Mouse (Mus musculus): ENCODE measurements at regions not wholly inside any gene's neighbourhood (a gene's known extent, or its start where the extent isn't known, plus 50 kb on each side); places are given as distances from the start of the nearest gene placed in this dataset.

- WGBS, result 67% methylated on average over 2 of the region's 2 CpGs
- Histone ChIP-seq H3K27me3 (no peaks in the 10 kb centered on the region), H3K27ac (no peak overlapping the region), H3K4me1 (no peaks in the 10 kb centered on the region), H3K4me2 (no peak overlapping the region), H3K9ac (no peak overlapping the region), H3K4me3 (no peak overlapping the region), H3K36me3 (no peaks in the 10 kb centered on the region), H3K9me3 (no peaks in the 10 kb centered on the region)
- no peak for ATAC-seq (ENCODE audit: insufficient number of reproducible peaks, low FRiP score, low TSS enrichment, low read depth)
Measured at GRCm38 (mm10) chr5:50343681-50344080, 284.9 kb upstream of the Adgra3 start.

GRCm38 (mm10) chr5:50309491-50309890 is 250.7 kb upstream of the Adgra3 start:
- no peaks in the 10 kb centered on the region for H3K27me3 ChIP-seq
- no peaks in the 10 kb centered on the region for H3K36me3 ChIP-seq
- no peak overlapping the region for H3K9ac ChIP-seq
- no peaks in the 10 kb centered on the region for H3K9me3 ChIP-seq
- no peak for ATAC-seq (ENCODE audit: insufficient number of reproducible peaks, low FRiP score, low TSS enrichment, low read depth)
- no peaks in the 10 kb centered on the region for H3K4me1 ChIP-seq
- H3K27ac ChIP-seq, result no peak overlapping the region
- no peak overlapping the region for H3K4me2 ChIP-seq
- no peak overlapping the region for H3K4me3 ChIP-seq
- WGBS, result 32% methylated on average over 1 of the region's 1 CpGs

GRCm38 (mm10) chr5:50303859-50304480 is 245.2 kb upstream of the Adgra3 start:
- Histone ChIP-seq H3K4me1 (no peaks in the 10 kb centered on the region), H3K4me2 (no peak overlapping the region), H3K9me3 (no peaks in the 10 kb centered on the region), H3K36me3 (no peaks in the 10 kb centered on the region), H3K4me3 (no peak overlapping the region), H3K27me3 (no peaks in the 10 kb centered on the region), H3K27ac (no peak overlapping the region), H3K9ac (no peak overlapping the region)
- no peak for ATAC-seq (ENCODE audit: insufficient number of reproducible peaks, low FRiP score, low TSS enrichment, low read depth)
- 73% methylated on average over 1 of the region's 1 CpGs for WGBS

- Histone ChIP-seq H3K4me2 (no peak overlapping the region), H3K27ac (no peak overlapping the region), H3K36me3 (no peaks in the 10 kb centered on the region), H3K27me3 (no peaks in the 10 kb centered on the region), H3K4me1 (no peaks in the 10 kb centered on the region), H3K9ac (no peak overlapping the region), H3K4me3 (no peak overlapping the region), H3K9me3 (no peaks in the 10 kb centered on the region)
- WGBS, result 42% methylated on average over 3 of the region's 3 CpGs
- no peak for ATAC-seq (ENCODE audit: insufficient number of reproducible peaks, low FRiP score, low TSS enrichment, low read depth)
Measured at GRCm38 (mm10) chr5:50293794-50294193, 235.0 kb upstream of the Adgra3 start.

- Histone ChIP-seq H3K4me2 (no peak overlapping the region), H3K9me3 (no peaks in the 10 kb centered on the region), H3K4me1 (no peaks in the 10 kb centered on the region), H3K27ac (no peak overlapping the region), H3K9ac (no peak overlapping the region), H3K27me3 (no peaks in the 10 kb centered on the region), H3K4me3 (no peak overlapping the region), H3K36me3 (no peaks in the 10 kb centered on the region)
- no peak for ATAC-seq (ENCODE audit: insufficient number of reproducible peaks, low FRiP score, low TSS enrichment, low read depth)
- WGBS, result 93% methylated on average over 2 of the region's 2 CpGs
Measured at GRCm38 (mm10) chr5:50290879-50291410, 232.1 kb upstream of the Adgra3 start.

GRCm38 (mm10) chr5:50260417-50260816 is 201.6 kb upstream of the Adgra3 start:
- H3K27me3 ChIP-seq, result no peaks in the 10 kb centered on the region
- WGBS, result 68% methylated on average over 2 of the region's 2 CpGs
- no peaks in the 10 kb centered on the region for H3K9me3 ChIP-seq
- H3K4me1 ChIP-seq, result no peaks in the 10 kb centered on the region
- H3K4me3 ChIP-seq, result no peak overlapping the region
- no peak overlapping the region for H3K4me2 ChIP-seq
- ATAC-seq (ENCODE audit: insufficient number of reproducible peaks, low FRiP score, low TSS enrichment, low read depth), result no peak
- H3K9ac ChIP-seq, result no peak overlapping the region
- no peaks in the 10 kb centered on the region for H3K36me3 ChIP-seq
- H3K27ac ChIP-seq, result no peak overlapping the region

GRCm38 (mm10) chr5:50258017-50258416 is 199.2 kb upstream of the Adgra3 start:
- no peak overlapping the region for H3K4me2 ChIP-seq
- H3K27ac ChIP-seq, result no peak overlapping the region
- H3K9me3 ChIP-seq, result no peaks in the 10 kb centered on the region
- no peak for ATAC-seq (ENCODE audit: insufficient number of reproducible peaks, low FRiP score, low TSS enrichment, low read depth)
- H3K27me3 ChIP-seq, result no peaks in the 10 kb centered on the region
- 92% methylated on average over 1 of the region's 1 CpGs for WGBS
- no peak overlapping the region for H3K4me3 ChIP-seq
- no peak overlapping the region for H3K9ac ChIP-seq
- no peaks in the 10 kb centered on the region for H3K4me1 ChIP-seq
- no peaks in the 10 kb centered on the region for H3K36me3 ChIP-seq

GRCm38 (mm10) chr5:50234111-50234510 is 175.3 kb upstream of the Adgra3 start:
- no peaks in the 10 kb centered on the region for H3K36me3 ChIP-seq
- H3K9ac ChIP-seq, result no peak overlapping the region
- no peak overlapping the region for H3K4me2 ChIP-seq
- ATAC-seq (ENCODE audit: insufficient number of reproducible peaks, low FRiP score, low TSS enrichment, low read depth), result no peak
- H3K9me3 ChIP-seq, result no peaks in the 10 kb centered on the region
- WGBS, result 93% methylated on average over 2 of the region's 2 CpGs
- no peak overlapping the region for H3K27ac ChIP-seq
- no peaks in the 10 kb centered on the region for H3K27me3 ChIP-seq
- H3K4me3 ChIP-seq, result no peak overlapping the region
- no peaks in the 10 kb centered on the region for H3K4me1 ChIP-seq

GRCm38 (mm10) chr5:50216956-50217355 is 158.2 kb upstream of the Adgra3 start:
- Histone ChIP-seq H3K36me3 (no peaks in the 10 kb centered on the region), H3K9me3 (no peaks in the 10 kb centered on the region), H3K4me2 (no peak overlapping the region), H3K9ac (no peak overlapping the region), H3K4me3 (no peak overlapping the region), H3K27me3 (no peaks in the 10 kb centered on the region), H3K27ac (no peak overlapping the region), H3K4me1 (no peaks in the 10 kb centered on the region)
- no peak for ATAC-seq (ENCODE audit: insufficient number of reproducible peaks, low FRiP score, low TSS enrichment, low read depth)
- WGBS, result 45% methylated on average over 4 of the region's 4 CpGs

GRCm38 (mm10) chr5:50215960-50216359 is 157.2 kb upstream of the Adgra3 start:
- Histone ChIP-seq H3K4me3 (no peak overlapping the region), H3K27me3 (no peaks in the 10 kb centered on the region), H3K9ac (no peak overlapping the region), H3K4me1 (no peaks in the 10 kb centered on the region), H3K4me2 (no peak overlapping the region), H3K36me3 (no peaks in the 10 kb centered on the region), H3K27ac (no peak overlapping the region), H3K9me3 (no peaks in the 10 kb centered on the region)
- WGBS, result 35% methylated on average over 5 of the region's 5 CpGs
- no peak for ATAC-seq (ENCODE audit: insufficient number of reproducible peaks, low FRiP score, low TSS enrichment, low read depth)

GRCm38 (mm10) chr5:50202307-50203010 is 143.7 kb upstream of the Adgra3 start:
- 42% methylated on average over 7 of the region's 7 CpGs for WGBS
- Histone ChIP-seq H3K4me3 (no peak overlapping the region), H3K36me3 (no peaks in the 10 kb centered on the region), H3K27ac (no peak overlapping the region), H3K4me2 (no peak overlapping the region), H3K9me3 (no peaks in the 10 kb centered on the region), H3K4me1 (peaks cover 7% of the 10 kb centered on the region; the same call in 1 of the 2 replicates), H3K27me3 (no peaks in the 10 kb centered on the region), H3K9ac (no peak overlapping the region)
- ATAC-seq (ENCODE audit: insufficient number of reproducible peaks, low FRiP score, low TSS enrichment, low read depth), result peak; percentile 50

- no peak overlapping the region for H3K9ac ChIP-seq
- H3K36me3 ChIP-seq, result no peaks in the 10 kb centered on the region
- no peak overlapping the region for H3K4me3 ChIP-seq
- no peak overlapping the region for H3K4me2 ChIP-seq
- ATAC-seq (ENCODE audit: insufficient number of reproducible peaks, low FRiP score, low TSS enrichment, low read depth), result peak; percentile 88
- no peaks in the 10 kb centered on the region for H3K27me3 ChIP-seq
- no peaks in the 10 kb centered on the region for H3K9me3 ChIP-seq
- H3K27ac ChIP-seq, result peak overlapping the region; percentile 81
- WGBS, result 53% methylated on average over 3 of the region's 3 CpGs
- 0 out of 2 replicates have a peak, but pooled peaks cover 7% of the 10 kb centered on the region for H3K4me1 ChIP-seq
Measured at GRCm38 (mm10) chr5:50196423-50196822, 137.6 kb upstream of the Adgra3 start.

All from limb, embryonic 15.5 days (tissue).